Mouse (Mus musculus) liver, postnatal 0 days (tissue): ENCODE results near the gene Zdhhc19.

Source experiments
- CTCF ChIP-seq: sonication (generic); IDR thresholded peaks from 2 replicates; pipeline ENCODE4 v1.5.1; 2016; ENCODE audit warnings: antibody characterized with exemption, low read depth
- EP300 ChIP-seq: IDR thresholded peaks from 2 replicates; pipeline ENCODE4 v1.6.1; 2016; ENCODE audit warnings: antibody characterized with exemption, low read depth, mild to moderate bottlenecking

DNA sequence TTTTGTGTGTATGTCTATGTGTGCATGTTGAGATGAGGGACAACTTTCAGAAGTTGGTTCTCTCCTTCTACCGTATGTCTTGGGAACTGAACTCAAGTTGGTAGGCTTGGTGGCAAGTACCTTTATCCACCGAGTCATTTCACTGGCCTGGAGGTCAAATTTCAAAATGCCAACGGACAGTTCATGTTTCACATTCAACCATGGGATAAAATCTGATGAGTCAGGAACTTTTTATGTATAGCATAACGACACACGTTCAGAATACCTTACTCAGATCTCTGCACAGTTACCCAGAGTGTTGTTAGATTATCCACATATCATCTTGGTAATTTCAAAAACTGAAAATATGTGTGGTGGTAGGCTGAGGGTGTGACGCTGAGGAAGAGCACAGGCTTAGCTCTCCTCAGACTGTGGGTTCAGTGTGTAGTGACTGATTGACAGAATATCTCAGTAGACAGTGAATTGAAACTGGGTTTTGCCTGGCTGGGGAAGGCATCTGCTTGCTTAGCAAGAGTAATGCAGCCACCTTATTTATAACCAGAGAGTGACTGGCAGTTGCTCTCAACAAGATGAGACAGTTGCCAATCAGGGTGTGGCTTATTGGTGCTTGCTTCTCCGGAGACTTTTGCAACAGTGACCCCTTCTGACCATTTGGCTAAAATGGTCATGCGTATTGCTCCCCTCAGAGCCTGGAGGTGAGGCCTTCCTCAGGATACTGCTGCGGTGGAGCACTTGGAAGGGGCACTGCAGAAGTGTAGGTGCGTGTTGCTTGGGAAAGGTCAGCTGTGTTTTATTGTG lies 38.3 kb upstream of the Zdhhc19 start:
- TF ChIP-seq CTCF (peak; percentile 88), EP300 (no peak)
